Mouse (Mus musculus) embryonic facial prominence, embryonic 15.5 days (tissue): ENCODE data around the gene Cfap126. TPM values are rescaled to one million over a fixed set of nuclear protein-coding genes. Genes with fewer than 3 reads are reported as not detected.
A peak's percentile ranks its signal among the peaks of the same experiment; 100 is the strongest.
"Not testable (repeated sequence)": the region's sequence is repeated elsewhere in the genome, so short reads cannot be mapped to it uniquely, and the experiment has no call there.

Experiments used
- ATAC-seq: fragments of 200-750 bp; cut with Nextera tagmentation; 2 replicates; pipeline ENCODE4 v1.8.0; 2017; ENCODE audit warnings: low read depth, moderate TSS enrichment; ENCODE audit not compliant: insufficient number of reproducible peaks, low FRiP score, low TSS enrichment
- H3K27ac ChIP-seq: fragments of 300-500 bp; sonication (generic); replicated peaks from 2 replicates; pipeline ENCODE4 v1.5.1; 2015; ENCODE audit warnings: mild to moderate bottlenecking, inconsistent platforms
- H3K27me3 ChIP-seq: fragments of 300-500 bp; sonication (generic); 2 replicates; pipeline ENCODE4 v1.6.1; 2015; ENCODE audit warnings: inconsistent platforms
- H3K36me3 ChIP-seq: fragments of 300-500 bp; sonication (generic); 2 replicates; pipeline ENCODE4 v1.6.1; 2015; ENCODE audit warnings: mild to moderate bottlenecking, inconsistent platforms
- H3K4me1 ChIP-seq: fragments of 300-500 bp; sonication (generic); 2 replicates; pipeline ENCODE4 v1.6.1; 2015; ENCODE audit warnings: inconsistent platforms
- H3K4me2 ChIP-seq: fragments of 300-500 bp; sonication (generic); replicated peaks from 2 replicates; pipeline ENCODE4 v1.6.1; 2015; ENCODE audit warnings: mild to moderate bottlenecking, inconsistent platforms
- H3K4me3 ChIP-seq: fragments of 300-500 bp; sonication (generic); replicated peaks from 2 replicates; pipeline ENCODE4 v1.5.1; 2015; ENCODE audit warnings: mild to moderate bottlenecking, inconsistent platforms
- H3K9ac ChIP-seq: fragments of 300-500 bp; sonication (generic); 2 replicates; pipeline ENCODE4 v1.6.1; 2015; ENCODE audit warnings: inconsistent platforms
- H3K9me3 ChIP-seq: fragments of 300-500 bp; sonication (generic); replicated peaks from 2 replicates; pipeline ENCODE4 v1.6.1; 2016; ENCODE audit warnings: inconsistent platforms
- WGBS: fragments of 180-500 bp; shearing (Covaris S2); methylation state at CpG from one replicate; pipeline ENCODE4 v1.1.7; 2015; 5-methylcytosine and 5-hydroxymethylcytosine counted together
- polyA plus RNA-seq: library from polyadenylated mRNA; unstranded; fragments of >200 nt; fragmentation: Nextera tagmentation; extraction: Ambion mirVana; gene quantifications from 2 replicates; pipeline ENCODE4 v1.2.1, GENCODE M21; 2015

Gene Cfap126
- polyA plus RNA-seq, 1 experiment from 2014 or later = 28.6 TPM

DNA sequence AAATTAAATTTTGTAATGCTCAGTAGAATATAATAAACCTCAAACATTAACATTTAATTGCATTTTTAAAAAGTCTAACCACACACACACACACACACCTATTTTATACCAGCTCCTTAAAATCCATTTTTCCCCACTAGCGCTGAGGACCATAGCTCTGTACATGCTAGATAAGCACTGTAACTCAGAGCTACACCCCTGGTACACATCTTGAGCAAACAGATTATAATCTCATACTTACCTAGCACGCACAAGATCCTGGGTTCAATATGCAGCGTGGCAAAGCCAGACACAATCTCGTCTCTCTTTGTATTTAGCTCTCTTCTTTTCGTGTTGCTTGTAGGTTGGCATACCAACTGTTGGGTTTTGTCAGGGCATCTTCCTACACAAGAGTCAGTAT lies 10.7 kb downstream of the Cfap126 start:
- no peak for ATAC-seq
- WGBS = 88% methylated on average over 5 of the region's 5 CpGs
- H3K27me3 ChIP-seq = no peaks in the 10 kb centered on the region

DNA sequence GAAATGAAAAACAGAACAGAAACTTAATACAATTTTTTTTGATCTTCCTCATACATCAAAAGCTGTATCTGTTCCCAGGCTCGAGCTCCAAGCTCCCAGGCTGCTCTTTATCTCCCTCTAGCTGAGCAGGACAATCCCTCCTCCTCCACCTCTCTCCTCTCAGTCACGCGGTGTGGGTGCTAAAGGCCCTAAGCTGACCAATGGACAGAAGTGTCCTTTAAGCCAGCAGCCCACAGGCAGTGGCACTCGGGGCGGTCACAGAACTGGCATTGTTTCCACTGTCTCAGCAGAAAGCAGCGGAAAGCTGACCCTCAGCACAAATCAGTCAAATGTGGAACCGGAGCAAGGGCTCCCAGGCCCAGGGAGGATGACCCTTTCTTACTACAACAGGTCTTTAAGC lies 15.5 kb downstream of the Cfap126 start:
- WGBS = 59% methylated on average over 7 of the region's 7 CpGs
- H3K27ac ChIP-seq = no peak overlapping the region
- H3K27me3 ChIP-seq = no peaks in the 10 kb centered on the region
- ATAC-seq = no peak
- no peak overlapping the region for H3K4me3 ChIP-seq
- no peak overlapping the region for H3K9ac ChIP-seq
- no peaks in the 10 kb centered on the region for H3K4me1 ChIP-seq
- H3K36me3 ChIP-seq = peaks cover 51% of the 10 kb centered on the region
- no peaks in the 10 kb centered on the region for H3K9me3 ChIP-seq
- H3K4me2 ChIP-seq = no peak overlapping the region

More for the DNA sequence above, 10.7 kb downstream of the Cfap126 start:
- no peaks in the 10 kb centered on the region for H3K9me3 ChIP-seq
- no peak overlapping the region for H3K27ac ChIP-seq
- H3K4me2 ChIP-seq = no peak overlapping the region
- no peak overlapping the region for H3K4me3 ChIP-seq
- H3K36me3 ChIP-seq = peaks cover 17% of the 10 kb centered on the region
- H3K4me1 ChIP-seq = peaks cover 3% of the 10 kb centered on the region; the same call in 1 of the 2 replicates
- H3K9ac ChIP-seq = no peak overlapping the region

DNA sequence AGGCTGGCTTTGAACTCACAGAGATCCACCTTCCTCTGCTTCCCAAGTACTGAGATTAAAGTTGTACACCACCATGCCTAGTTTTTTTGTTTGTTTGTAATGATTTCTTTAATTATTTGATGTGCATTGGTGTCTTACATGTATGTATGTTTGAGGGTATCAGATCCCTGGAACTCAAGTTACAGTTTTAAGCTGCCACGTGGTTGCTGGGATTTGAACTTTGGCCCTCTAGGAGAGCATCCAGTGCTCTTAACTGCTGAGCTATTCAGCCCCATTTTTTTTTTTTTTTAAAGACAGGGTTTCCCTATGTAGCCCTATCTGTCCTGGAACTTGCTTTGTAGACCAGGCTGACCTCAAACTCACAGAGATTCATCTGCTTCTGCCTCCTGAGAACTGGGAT lies 17.3 kb downstream of the Cfap126 start:
- Histone ChIP-seq H3K9me3 (no peaks in the 10 kb centered on the region), H3K4me1 (no peaks in the 10 kb centered on the region), H3K4me2 (no peak overlapping the region), H3K27me3 (no peaks in the 10 kb centered on the region), H3K27ac (no peak overlapping the region), H3K4me3 (no peak overlapping the region), H3K36me3 (peaks cover 69% of the 10 kb centered on the region), H3K9ac (no peak overlapping the region)
- 82% methylated on average over 1 of the region's 1 CpGs for WGBS
- ATAC-seq = no peak

DNA sequence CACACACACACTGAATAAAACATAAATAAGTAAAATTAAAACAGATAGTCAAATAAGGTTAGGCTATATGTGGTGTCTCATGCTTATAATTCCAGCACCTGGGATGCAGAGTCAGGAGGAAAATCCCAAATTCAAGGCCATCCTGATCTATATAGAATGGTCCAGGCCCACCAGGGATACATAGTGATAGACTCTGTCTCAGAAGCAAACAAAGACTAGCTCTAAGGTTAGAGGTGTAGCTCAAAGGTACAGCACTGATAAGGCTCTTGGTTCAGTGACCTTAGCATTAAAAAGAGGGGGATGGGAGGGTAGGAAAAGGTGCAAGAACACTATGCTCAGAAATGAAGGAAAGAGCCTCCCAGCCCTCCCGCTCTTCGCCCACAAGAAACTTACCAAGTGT lies 21.9 kb downstream of the Cfap126 start:
- H3K9ac ChIP-seq = no peak overlapping the region
- H3K27ac ChIP-seq = no peak overlapping the region
- no peaks in the 10 kb centered on the region for H3K27me3 ChIP-seq
- H3K4me2 ChIP-seq = no peak overlapping the region
- WGBS = 92% methylated on average over 2 of the region's 2 CpGs
- ATAC-seq = no peak
- peaks cover 73% of the 10 kb centered on the region for H3K36me3 ChIP-seq
- H3K9me3 ChIP-seq = no peaks in the 10 kb centered on the region
- no peaks in the 10 kb centered on the region for H3K4me1 ChIP-seq
- no peak overlapping the region for H3K4me3 ChIP-seq

DNA sequence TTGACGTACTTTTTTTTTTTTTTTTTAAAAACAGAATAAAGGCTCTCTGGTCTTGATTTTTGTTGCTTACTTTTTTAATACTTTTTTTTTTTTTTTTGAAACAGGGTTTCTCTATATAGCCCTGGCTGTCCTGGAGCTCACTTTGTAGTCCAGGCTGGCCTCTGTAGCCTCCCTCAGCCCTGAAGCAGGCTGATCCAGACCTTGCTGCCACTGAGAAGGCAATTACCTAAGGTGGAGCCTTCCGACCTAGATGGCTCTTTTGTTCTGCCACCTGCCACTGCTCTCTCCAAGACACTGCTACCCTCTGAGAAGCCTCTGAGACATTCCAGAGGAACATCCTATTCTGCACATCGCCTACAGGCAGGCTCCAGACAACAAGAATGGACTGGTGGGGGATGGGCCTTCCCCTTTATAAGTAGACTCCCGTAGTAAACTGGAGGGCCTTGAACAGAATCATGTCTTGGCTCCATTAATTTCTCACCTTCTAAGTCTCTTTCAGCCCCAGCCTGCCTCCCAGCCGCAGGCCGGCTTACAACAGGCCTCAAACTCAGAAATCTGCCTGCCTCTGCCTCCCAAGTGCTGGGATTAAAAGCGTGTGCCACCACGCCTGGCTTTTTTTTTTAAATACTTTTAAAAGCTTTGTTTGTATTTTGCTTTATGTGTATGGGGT lies 23.9 kb downstream of the Cfap126 start:
- not testable (repeated sequence) for ATAC-seq, H3K9me3 ChIP-seq, H3K27me3 ChIP-seq, H3K9ac ChIP-seq, H3K27ac ChIP-seq, H3K4me2 ChIP-seq, H3K4me1 ChIP-seq, H3K4me3 ChIP-seq
- WGBS = 86% methylated on average over 8 of the region's 8 CpGs
- peaks cover 82% of the 10 kb centered on the region for H3K36me3 ChIP-seq

DNA sequence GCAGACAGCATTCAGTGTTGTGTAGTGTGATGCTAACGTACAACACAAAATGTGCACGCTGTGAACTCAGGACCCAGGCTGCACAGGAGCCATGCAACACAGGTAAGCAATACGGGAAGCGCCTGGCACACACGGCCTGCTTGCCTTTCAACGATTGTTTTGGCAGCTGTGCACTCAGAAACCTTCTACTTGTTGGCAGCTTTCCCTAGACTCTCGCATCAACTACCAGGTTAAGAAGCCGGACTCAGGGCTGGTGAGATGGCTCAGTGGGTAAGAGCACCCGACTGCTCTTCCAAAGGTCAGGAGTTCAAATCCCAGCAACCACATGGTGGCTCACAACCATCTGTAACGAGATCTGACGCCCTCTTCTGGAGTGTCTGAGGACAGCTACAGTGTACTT lies 29.3 kb downstream of the Cfap126 start:
- not testable (repeated sequence) for H3K9me3 ChIP-seq, H3K4me3 ChIP-seq, H3K4me1 ChIP-seq, H3K9ac ChIP-seq, ATAC-seq, H3K27me3 ChIP-seq, H3K27ac ChIP-seq, H3K4me2 ChIP-seq
- WGBS = 77% methylated on average over 11 of the region's 11 CpGs
- peaks cover 59% of the 10 kb centered on the region for H3K36me3 ChIP-seq

DNA sequence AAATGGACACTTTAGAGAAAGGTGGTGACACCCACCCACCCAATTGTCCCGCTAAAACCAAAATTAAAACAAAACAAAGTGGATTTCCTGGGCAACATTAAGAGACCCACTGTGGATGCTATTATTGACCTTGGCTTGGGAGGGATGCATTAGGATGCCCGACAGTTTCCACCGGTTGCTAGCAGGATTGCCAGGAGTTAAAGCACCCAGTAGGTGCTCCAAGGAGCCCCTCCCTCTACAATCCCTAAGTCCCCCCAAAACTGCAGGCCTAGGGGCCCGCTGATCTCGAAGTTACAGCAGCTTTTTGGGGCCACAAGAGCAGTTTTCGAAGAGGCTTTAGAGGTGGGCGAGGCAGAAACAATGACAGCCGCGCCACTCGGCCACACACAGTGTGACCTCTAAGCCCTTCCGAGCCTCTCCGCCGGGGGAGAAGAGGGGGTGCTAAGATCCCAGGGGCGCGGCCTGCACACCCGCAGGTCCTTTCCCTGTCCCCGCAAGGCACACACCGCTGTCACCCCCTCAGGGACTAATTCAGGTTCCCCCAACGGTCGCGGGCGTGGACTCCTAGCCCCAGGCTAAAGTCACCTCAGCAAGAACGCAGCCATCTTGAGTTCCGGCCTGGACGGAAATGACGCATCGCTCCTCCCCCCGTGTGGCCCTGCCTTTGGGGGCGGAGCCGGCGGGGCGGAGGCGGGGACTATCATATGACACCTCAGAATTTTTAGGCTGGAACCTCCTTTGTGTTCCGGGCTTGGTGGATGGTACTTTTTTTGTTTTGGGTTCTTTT lies 36.4 kb downstream of the Cfap126 start, which contains the start of the genes Sdhc and Mpz:
Gene Sdhc, minus strand, starts transcription at position 630 of the 787 bp plus-strand sequence.
Gene Mpz, plus strand, starts transcription at position 738 of the 787 bp plus-strand sequence.
- Histone ChIP-seq H3K27ac (peak within 1 kb of the TSS; percentile 93), H3K4me2 (peak within 1 kb of the TSS; percentile 67), H3K4me1 (peaks cover 18% of the 10 kb centered on the region), H3K9ac (peak within 1 kb of the TSS; percentile 93), H3K36me3 (peaks cover 6% of the 10 kb centered on the region), H3K4me3 (peak within 1 kb of the TSS; percentile 87), H3K9me3 (no peaks in the 10 kb centered on the region), H3K27me3 (no peaks in the 10 kb centered on the region)
- WGBS = under 1% methylated on average over 34 of the region's 34 CpGs
- ATAC-seq = peak; percentile 93

DNA sequence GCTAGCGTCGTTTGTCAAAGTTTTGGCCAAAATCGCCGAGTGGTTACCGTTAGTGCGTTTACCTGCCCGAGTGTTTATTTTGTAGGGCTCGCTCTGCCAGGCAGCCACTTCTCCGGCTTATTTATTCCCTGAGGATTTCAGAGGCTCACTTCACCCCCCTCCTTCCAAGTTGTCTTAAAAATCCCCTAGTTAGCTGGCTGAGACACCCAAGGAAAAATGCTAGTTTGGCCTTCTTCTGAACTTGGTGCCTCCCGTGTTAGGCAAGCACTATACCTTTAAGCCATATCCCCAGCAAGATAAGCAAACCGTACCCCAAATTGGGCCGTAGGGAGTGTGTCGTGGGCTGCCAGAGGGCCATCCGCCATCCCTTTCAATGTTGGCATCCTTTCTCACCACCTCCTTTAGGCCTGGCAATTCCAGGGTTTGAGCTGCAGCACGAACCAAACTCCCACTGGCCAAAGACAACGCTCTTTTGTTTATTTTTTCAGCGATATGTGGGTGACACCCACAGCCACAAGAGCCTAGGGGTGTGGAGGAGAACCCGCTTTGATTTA lies 37.2 kb downstream of the Cfap126 start:
- Histone ChIP-seq H3K9ac (peak overlapping the region; percentile 93), H3K36me3 (no peaks in the 10 kb centered on the region), H3K4me2 (peak overlapping the region; percentile 67), H3K27ac (peak overlapping the region; percentile 93), H3K4me3 (peak overlapping the region; percentile 87), H3K9me3 (no peaks in the 10 kb centered on the region), H3K4me1 (peaks cover 18% of the 10 kb centered on the region), H3K27me3 (no peaks in the 10 kb centered on the region)
- ATAC-seq = peak; percentile 37; the same call in 1 of the 2 replicates
- WGBS = 3% methylated on average over 18 of the region's 18 CpGs

DNA sequence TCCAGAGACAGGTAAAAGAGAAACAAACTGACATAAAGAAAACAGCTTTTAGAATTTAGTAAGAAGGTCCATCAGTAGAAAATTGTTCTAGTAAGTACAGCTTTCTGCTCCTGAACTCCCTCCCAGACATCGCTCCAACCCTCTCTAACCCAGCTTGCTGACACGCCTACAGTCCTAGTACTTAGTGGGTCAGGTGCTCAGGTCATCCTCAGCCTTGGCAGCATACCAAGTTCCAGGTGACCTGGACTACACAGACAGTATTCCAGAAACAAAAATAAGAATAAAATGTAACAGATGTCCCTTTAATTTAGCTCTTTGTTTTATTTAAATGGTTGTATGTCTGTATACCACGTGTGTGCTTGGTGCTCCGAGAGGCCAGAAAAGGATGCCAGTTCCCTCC lies 38.2 kb downstream of the Cfap126 start:
- Histone ChIP-seq H3K9me3 (no peaks in the 10 kb centered on the region), H3K36me3 (no peaks in the 10 kb centered on the region), H3K4me2 (no peak overlapping the region), H3K4me3 (no peak overlapping the region), H3K27me3 (0 out of 2 replicates have a peak, but pooled peaks cover 3% of the 10 kb centered on the region), H3K4me1 (peaks cover 18% of the 10 kb centered on the region), H3K9ac (no peak overlapping the region), H3K27ac (no peak overlapping the region)
- ATAC-seq = no peak
- WGBS = 76% methylated on average over 4 of the region's 4 CpGs

DNA sequence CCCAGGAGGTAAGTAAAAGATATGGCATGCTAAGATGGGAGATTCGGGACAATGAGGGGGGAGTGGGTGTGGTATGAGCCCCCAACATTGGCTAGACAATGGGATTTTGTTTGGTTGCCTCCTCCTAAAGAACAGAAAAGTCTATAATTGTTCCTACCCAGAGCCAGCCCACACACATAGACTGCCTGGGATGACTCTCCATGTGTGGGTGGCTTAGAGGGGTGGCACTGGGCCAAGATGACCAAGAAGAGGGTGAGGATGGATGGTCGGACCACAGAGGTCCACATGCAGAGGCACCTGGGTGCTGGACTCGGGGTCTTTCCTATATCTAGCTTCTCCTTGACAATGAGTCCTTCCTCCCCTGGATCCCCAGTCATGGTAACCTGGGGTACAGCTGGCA lies 42.9 kb downstream of the Cfap126 start:
- no peak for ATAC-seq
- H3K4me2 ChIP-seq = no peak overlapping the region
- whole genome bisulfite sequencing = 70% methylated on average over 3 of the region's 3 CpGs
- no peak overlapping the region for H3K27ac ChIP-seq
- no peak overlapping the region for H3K9ac ChIP-seq
- H3K9me3 ChIP-seq = no peaks in the 10 kb centered on the region
- H3K4me3 ChIP-seq = no peak overlapping the region
- no peaks in the 10 kb centered on the region for H3K36me3 ChIP-seq
- peaks cover 16% of the 10 kb centered on the region for H3K27me3 ChIP-seq
- peaks cover 12% of the 10 kb centered on the region for H3K4me1 ChIP-seq

DNA sequence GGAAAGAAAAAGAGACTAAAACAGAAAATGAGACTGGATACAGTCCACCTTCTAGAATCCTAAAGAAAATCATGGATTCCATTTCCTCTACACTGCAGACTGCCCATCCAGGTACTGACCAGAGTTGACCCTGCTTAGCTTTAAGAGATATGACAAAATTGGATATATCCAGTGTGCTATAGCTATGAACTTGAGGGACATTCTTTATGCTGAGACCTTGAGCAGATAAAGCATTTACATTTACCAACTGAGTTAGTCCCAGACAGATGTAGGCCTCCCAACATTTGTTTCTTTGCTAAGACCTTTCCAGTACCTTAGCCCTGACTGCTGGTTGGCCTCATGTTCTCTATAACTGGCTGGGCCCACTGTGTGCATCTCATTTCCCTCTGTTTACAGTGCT lies 44.2 kb downstream of the Cfap126 start:
- ATAC-seq = no peak
- Histone ChIP-seq H3K4me3 (no peak overlapping the region), H3K27ac (no peak overlapping the region), H3K36me3 (no peaks in the 10 kb centered on the region), H3K4me2 (no peak overlapping the region), H3K4me1 (peaks cover 12% of the 10 kb centered on the region), H3K27me3 (peaks cover 16% of the 10 kb centered on the region), H3K9ac (no peak overlapping the region), H3K9me3 (no peaks in the 10 kb centered on the region)
